Mouse (Mus musculus) heart, adult 2 months (tissue): ENCODE results near the gene Krt5. TPM values are rescaled to one million over a fixed set of nuclear protein-coding genes. Genes with fewer than 3 reads are reported as not detected.

Source experiments
- DNase-seq, 2 experiments: peaks; one replicate each; pipeline ENCODE4 v3.0.0; 2021
- H3K27ac ChIP-seq: fragments of 200-600 bp; 2 replicates; pipeline ENCODE4 v1.8.1; 2022
- H3K27me3 ChIP-seq: fragments of 200-500 bp; 2 replicates; pipeline ENCODE4 v1.6.1; 2012; ENCODE audit warnings: mild to moderate bottlenecking, low read length, inconsistent platforms, mixed read lengths; ENCODE audit not compliant: control insufficient read depth, insufficient read depth
- H3K36me3 ChIP-seq: fragments of 200-500 bp; 2 replicates; pipeline ENCODE4 v1.6.1; 2012; ENCODE audit warnings: low read length, inconsistent platforms; ENCODE audit not compliant: control insufficient read depth, insufficient read depth
- H3K4me1 ChIP-seq: fragments of 200-500 bp; 2 replicates; pipeline ENCODE4 v1.6.1; 2011; ENCODE audit warnings: low read length; ENCODE audit not compliant: control insufficient read depth, insufficient read depth
- H3K4me3 ChIP-seq: fragments of 200-600 bp; 2 replicates; pipeline ENCODE4 v1.8.1; 2022
- H3K79me2 ChIP-seq: fragments of 200-500 bp; replicated peaks from 2 replicates; pipeline ENCODE4 v1.6.1; 2012; ENCODE audit warnings: mild to moderate bottlenecking, inconsistent platforms, low read length, moderate library complexity, mixed read lengths; ENCODE audit not compliant: control insufficient read depth, insufficient read depth
- H3K9ac ChIP-seq: fragments of 200-500 bp; 2 replicates; pipeline ENCODE4 v1.6.1; 2012; ENCODE audit warnings: low read depth, mild to moderate bottlenecking, control low read depth, inconsistent platforms, low read length, mixed read lengths
- CTCF ChIP-seq: fragments of 200-600 bp; IDR thresholded peaks from 2 replicates; pipeline ENCODE4 v1.8.1; 2022; ENCODE audit warnings: antibody characterized with exemption, mild to moderate bottlenecking, moderate library complexity
- EP300 ChIP-seq: fragments of 200-500 bp; IDR thresholded peaks from 2 replicates; pipeline ENCODE4 v1.6.1; 2011; ENCODE audit warnings: low read depth, low read length, control low read depth; ENCODE audit not compliant: insufficient read depth
- POLR2A ChIP-seq: fragments of 200-500 bp; IDR thresholded peaks from 2 replicates; pipeline ENCODE4 v1.6.1; 2011; ENCODE audit warnings: mild to moderate bottlenecking, low read depth, low read length, control low read depth; ENCODE audit not compliant: insufficient read depth
- WGBS: fragments of 180-500 bp; shearing (Covaris S2); methylation state at CpG from one replicate; pipeline ENCODE4 v1.1.7; 2018; 5-methylcytosine and 5-hydroxymethylcytosine counted together
- intact Hi-C: fragments of 180-260 bp; cut with DNase I; formaldehyde crosslinking; loops from one replicate; pipeline ENCODE4 v1.15.1; 2025
- microRNA-seq, 2 experiments: library from miRNA; unstranded; fragments of <30 nt; microRNA quantifications; one replicate each; pipeline ENCODE4 v1.2.0; 2021
- polyA plus RNA-seq: library from polyadenylated mRNA; depleted of rRNA; stranded (reverse); fragments of >200 nt; gene quantifications from 2 replicates; pipeline ENCODE4 v1.2.3, GENCODE M21; 2012; rRNA removed
- total RNA-seq, 2 experiments: library from RNA; stranded (reverse); gene quantifications; 2 replicates each; pipeline ENCODE4 v1.2.3; 2021

Krt5 gene
- total and polyA plus RNA-seq, 3 experiments = 0.23 to 1.3 TPM; not detected in 1

DNA sequence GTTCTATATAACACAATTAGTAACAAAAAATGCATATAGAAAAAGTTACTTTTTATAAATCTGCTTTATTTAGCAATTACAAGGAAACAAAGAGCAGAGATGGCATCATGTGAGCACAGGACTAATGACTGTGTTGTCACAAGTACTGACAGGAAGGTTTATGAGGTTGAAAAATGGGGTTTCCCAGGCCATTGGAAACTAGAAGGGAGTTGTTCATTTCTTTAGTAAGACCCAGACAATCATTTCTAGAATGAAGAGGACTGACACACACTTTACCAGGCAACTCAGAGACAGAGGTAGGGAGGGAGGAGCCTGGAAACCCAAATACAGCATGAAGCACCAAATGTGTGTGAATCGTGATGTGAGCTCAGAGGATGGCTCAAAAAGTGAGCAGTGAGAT lies 36.7 kb downstream of the Krt5 start:
- Histone ChIP-seq H3K4me1 (no peaks in the 10 kb centered on the region), H3K27ac (no peak overlapping the region), H3K9ac (no peak overlapping the region), H3K4me3 (no peak overlapping the region), H3K27me3 (no peaks in the 10 kb centered on the region), H3K36me3 (no peaks in the 10 kb centered on the region), H3K79me2 (no peaks in the 10 kb centered on the region)
- intact Hi-C loops = no loop called here
- TF ChIP-seq POLR2A (no peak), EP300 (no peak), CTCF (no peak)
- DNase-seq = no peak
- WGBS = 89% methylated on average over 1 of the region's 1 CpGs

Small RNAs within 50 kb of the gene (microRNA-seq; reads per million reads assigned to microRNA genes)
- gene Gm44323 = 0 reads per million in 2 experiments
- 0 reads per million in 2 experiments for gene Gm44342
- gene Gm44383 = 0 reads per million in 2 experiments

Other genes with a start within 250 kb of the Krt5 start
- gene Krt81, start 249.1 kb downstream of the Krt5 start, total RNA-seq = not detected
- gene Krt81, start 249.1 kb downstream of the Krt5 start, polyA plus RNA-seq = not detected in 2 replicates
- gene Krt86, start 239.4 kb downstream of the Krt5 start, total RNA-seq = not detected
- 0.12 TPM in 1 of 2 replicates, not detected in the other for gene Krt86, start 239.4 kb downstream of the Krt5 start, polyA plus RNA-seq
- gene Krt83, start 221.4 kb downstream of the Krt5 start, total RNA-seq = not detected
- gene Krt83, start 221.4 kb downstream of the Krt5 start, polyA plus RNA-seq = not detected in 2 replicates
- not detected for gene Gm49425, start 195.6 kb downstream of the Krt5 start, total RNA-seq
- not detected in 2 replicates for gene Gm49425, start 195.6 kb downstream of the Krt5 start, polyA plus RNA-seq
- not detected for gene Krt84, start 180.1 kb downstream of the Krt5 start, total RNA-seq
- not detected in 2 replicates for gene Krt84, start 180.1 kb downstream of the Krt5 start, polyA plus RNA-seq
- gene Krt82, start 162.2 kb downstream of the Krt5 start, total RNA-seq = not detected
- gene Krt82, start 162.2 kb downstream of the Krt5 start, polyA plus RNA-seq = not detected in 2 replicates
- gene Krt90, start 149.9 kb downstream of the Krt5 start, total RNA-seq = not detected
- gene Krt90, start 149.9 kb downstream of the Krt5 start, polyA plus RNA-seq = 0.06 TPM in 1 of 2 replicates, not detected in the other
- gene Krt75, start 139.0 kb downstream of the Krt5 start, total RNA-seq = not detected
- gene Krt75, start 139.0 kb downstream of the Krt5 start, polyA plus RNA-seq = not detected in 2 replicates
- not detected for gene Gm5414, start 84.7 kb downstream of the Krt5 start, total RNA-seq
- not detected in 2 replicates for gene Gm5414, start 84.7 kb downstream of the Krt5 start, polyA plus RNA-seq
- not detected for gene Gm5478, start 65.5 kb downstream of the Krt5 start, total RNA-seq
- gene Gm5478, start 65.5 kb downstream of the Krt5 start, polyA plus RNA-seq = not detected in 2 replicates
- not detected for gene Krt6b, start 32.6 kb downstream of the Krt5 start, total RNA-seq
- gene Krt6b, start 32.6 kb downstream of the Krt5 start, polyA plus RNA-seq = 0.04 TPM in 1 of 2 replicates, not detected in the other
- gene Krt6a, start 18.6 kb downstream of the Krt5 start, total RNA-seq = not detected
- not detected in 2 replicates for gene Krt6a, start 18.6 kb downstream of the Krt5 start, polyA plus RNA-seq
- not detected for gene Krt71, start 30.2 kb upstream of the Krt5 start, total RNA-seq
- not detected in 2 replicates for gene Krt71, start 30.2 kb upstream of the Krt5 start, polyA plus RNA-seq
- gene Krt72, start 73.6 kb upstream of the Krt5 start, total RNA-seq = not detected
- gene Krt72, start 73.6 kb upstream of the Krt5 start, polyA plus RNA-seq = not detected in 2 replicates
- gene Krt73, start 89.4 kb upstream of the Krt5 start, total RNA-seq = not detected
- gene Krt73, start 89.4 kb upstream of the Krt5 start, polyA plus RNA-seq = not detected in 2 replicates
- gene Krt2, start 105.3 kb upstream of the Krt5 start, total RNA-seq = not detected
- gene Krt2, start 105.3 kb upstream of the Krt5 start, polyA plus RNA-seq = not detected in 2 replicates
- gene Krt1, start 137.9 kb upstream of the Krt5 start, total RNA-seq = not detected
- gene Krt1, start 137.9 kb upstream of the Krt5 start, polyA plus RNA-seq = 0.04 TPM in 1 of 2 replicates, not detected in the other
- gene Krt77, start 156.8 kb upstream of the Krt5 start, total RNA-seq = under 1 TPM in 1 of 2 experiments, not detected in 1; 0.31 TPM
- gene Krt77, start 156.8 kb upstream of the Krt5 start, polyA plus RNA-seq = not detected in 2 replicates
- gene Krt76, start 180.0 kb upstream of the Krt5 start, total RNA-seq = not detected
- gene Krt76, start 180.0 kb upstream of the Krt5 start, polyA plus RNA-seq = not detected in 2 replicates
- not detected for gene Krt4, start 211.8 kb upstream of the Krt5 start, total RNA-seq
- gene Krt4, start 211.8 kb upstream of the Krt5 start, polyA plus RNA-seq = 0.43 TPM in 1 of 2 replicates, not detected in the other
- gene Krt79, start 227.4 kb upstream of the Krt5 start, total RNA-seq = under 1 TPM in 1 of 2 experiments, not detected in 1; 0.27 TPM
- 1.5 and 2.3 TPM in 2 replicates for gene Krt79, start 227.4 kb upstream of the Krt5 start, polyA plus RNA-seq
- under 1 TPM in 1 of 2 experiments, not detected in 1; 0.08 TPM for gene Krt78, start 241.4 kb upstream of the Krt5 start, total RNA-seq
- not detected in 2 replicates for gene Krt78, start 241.4 kb upstream of the Krt5 start, polyA plus RNA-seq